In genomic region chr5:37205420-37205819, GRCm38 (mm10) we compare ENCODE assay signal across 20 mouse cellular contexts. TPM values are rescaled to one million over a fixed set of nuclear protein-coding genes. Genes with fewer than 3 reads are reported as not detected.
DNase-seq lines count a peak whose midpoint lies in the region; ATAC-seq and TF ChIP-seq lines count a peak whose summit lies in the region.
"Had no signal": no experiment of that assay in that cellular context is flagged by ENCODE, and none has a peak within 500 bp of the region (broad histone marks: within the 10 kb centered on the region; RNA-seq: fewer than 3 reads in every experiment).

No protein-coding gene starts in this region.

- WGBS in intestine, postnatal 0 days, result 70% methylated on average over 1 of the region's 1 CpGs
- WGBS in intestine, embryonic 16.5 days, result 83% methylated on average over 1 of the region's 1 CpGs
- 82% methylated on average over 1 of the region's 1 CpGs for WGBS in midbrain, postnatal 0 days
- WGBS in midbrain, embryonic 14.5 days, result 93% methylated on average over 1 of the region's 1 CpGs

- H3K9me3 ChIP-seq in intestine, postnatal 0 days (ENCODE audit: control insufficient read depth), result no peaks in the 10 kb centered on the region
- H3K9me3 ChIP-seq in intestine, embryonic 16.5 days (ENCODE audit: control insufficient read depth, low read length), result no peaks in the 10 kb centered on the region
- H3K9me3 ChIP-seq in midbrain, postnatal 0 days (ENCODE audit: low read length), result no peaks in the 10 kb centered on the region; the same call in 1 of the 2 replicates
- H3K9me3 ChIP-seq in midbrain, embryonic 14.5 days (ENCODE audit: control insufficient read depth, low read length), result no peaks in the 10 kb centered on the region
- H3K9me3 ChIP-seq: embryonic facial prominence, embryonic 13.5 days; forebrain, embryonic 12.5 days; heart, embryonic 10.5 days; hindbrain, embryonic 15.5 days; kidney, embryonic 15.5 days; midbrain, embryonic 12.5 days had no signal

- no peak for ATAC-seq in intestine, postnatal 0 days
- no peak for ATAC-seq in intestine, embryonic 16.5 days
- ATAC-seq in midbrain, postnatal 0 days (ENCODE audit: low FRiP score), result no peak
- ATAC-seq in midbrain, embryonic 14.5 days (ENCODE audit: low FRiP score, low TSS enrichment), result no peak

- no peak overlapping the region for H3K4me3 ChIP-seq in intestine, postnatal 0 days (ENCODE audit: low read depth, low read length)
- no peak overlapping the region for H3K4me3 ChIP-seq in intestine, embryonic 16.5 days (ENCODE audit: low read length)
- H3K4me3 ChIP-seq in midbrain, postnatal 0 days (ENCODE audit: low read depth, low read length), result no peak overlapping the region
- H3K4me3 ChIP-seq in midbrain, embryonic 14.5 days (replicated peaks; ENCODE audit: low read depth, low read length), result no peak overlapping the region
- H3K4me3 ChIP-seq: embryonic facial prominence, embryonic 13.5 days; erythroblast, embryonic 14.5 days; forebrain, embryonic 12.5 days; heart, embryonic 10.5 days; hindbrain, embryonic 15.5 days; kidney, embryonic 15.5 days; midbrain, embryonic 12.5 days had no signal

- no peaks in the 10 kb centered on the region for H3K4me1 ChIP-seq in intestine, postnatal 0 days (replicated peaks; ENCODE audit: control insufficient read depth, insufficient read depth, low read length)
- no peaks in the 10 kb centered on the region for H3K4me1 ChIP-seq in intestine, embryonic 16.5 days (ENCODE audit: control insufficient read depth, insufficient read depth, low read length)
- no peaks in the 10 kb centered on the region for H3K4me1 ChIP-seq in midbrain, postnatal 0 days (ENCODE audit: insufficient read depth, low read length)
- no peaks in the 10 kb centered on the region for H3K4me1 ChIP-seq in midbrain, embryonic 14.5 days (ENCODE audit: control insufficient read depth, insufficient read depth, low read length)
- H3K4me1 ChIP-seq: embryonic facial prominence, embryonic 13.5 days; forebrain, embryonic 12.5 days; heart, embryonic 10.5 days; kidney, embryonic 15.5 days; midbrain, embryonic 12.5 days had no signal

- no peaks in the 10 kb centered on the region for H3K27me3 ChIP-seq in intestine, postnatal 0 days (replicated peaks; ENCODE audit: control insufficient read depth, insufficient read depth, low read length)
- no peaks in the 10 kb centered on the region for H3K27me3 ChIP-seq in intestine, embryonic 16.5 days (replicated peaks; ENCODE audit: control insufficient read depth, insufficient read depth, low read length)
- no peaks in the 10 kb centered on the region for H3K27me3 ChIP-seq in midbrain, postnatal 0 days (ENCODE audit: insufficient read depth, low read length)
- H3K27me3 ChIP-seq in midbrain, embryonic 14.5 days (ENCODE audit: control insufficient read depth, insufficient read depth, low read length), result no peaks in the 10 kb centered on the region
- H3K27me3 ChIP-seq: forebrain, embryonic 12.5 days; hindbrain, embryonic 15.5 days; midbrain, embryonic 12.5 days had no signal

- H3K27ac ChIP-seq in intestine, postnatal 0 days (ENCODE audit: low read depth, low read length), result no peak overlapping the region
- H3K27ac ChIP-seq in intestine, embryonic 16.5 days (ENCODE audit: low read length), result no peak overlapping the region
- H3K27ac ChIP-seq in midbrain, postnatal 0 days (ENCODE audit: low read depth, low read length), result no peak overlapping the region
- no peak overlapping the region for H3K27ac ChIP-seq in midbrain, embryonic 14.5 days (replicated peaks; ENCODE audit: low read depth, low read length)
- H3K27ac ChIP-seq: embryonic facial prominence, embryonic 13.5 days; forebrain, embryonic 12.5 days; heart, embryonic 10.5 days; hindbrain, embryonic 15.5 days; kidney, embryonic 15.5 days; midbrain, embryonic 12.5 days had no signal

- H3K9ac ChIP-seq in intestine, postnatal 0 days (ENCODE audit: low read depth, low read length), result no peak overlapping the region
- no peak overlapping the region for H3K9ac ChIP-seq in intestine, embryonic 16.5 days (ENCODE audit: low read depth, low read length)
- no peak overlapping the region for H3K9ac ChIP-seq in midbrain, postnatal 0 days (replicated peaks; ENCODE audit: low read length, poor library complexity, severe bottlenecking)
- H3K9ac ChIP-seq in midbrain, embryonic 14.5 days (replicated peaks; ENCODE audit: low read length), result no peak overlapping the region
- H3K9ac ChIP-seq: embryonic facial prominence, embryonic 13.5 days; forebrain, embryonic 12.5 days; hindbrain, embryonic 15.5 days; kidney, embryonic 15.5 days; midbrain, embryonic 12.5 days had no signal

- no peak overlapping the region for H3K4me2 ChIP-seq in intestine, postnatal 0 days (replicated peaks; ENCODE audit: low read depth)
- no peak overlapping the region for H3K4me2 ChIP-seq in intestine, embryonic 16.5 days (ENCODE audit: low read depth, low read length)
- H3K4me2 ChIP-seq in midbrain, postnatal 0 days (ENCODE audit: low read depth, low read length, poor library complexity, severe bottlenecking), result no peak overlapping the region
- H3K4me2 ChIP-seq in midbrain, embryonic 14.5 days (ENCODE audit: low read length), result no peak overlapping the region
- H3K4me2 ChIP-seq: embryonic facial prominence, embryonic 13.5 days; forebrain, embryonic 12.5 days; hindbrain, embryonic 15.5 days; kidney, embryonic 15.5 days; midbrain, embryonic 12.5 days had no signal

- no peaks in the 10 kb centered on the region for H3K36me3 ChIP-seq in intestine, postnatal 0 days (ENCODE audit: control insufficient read depth, insufficient read depth)
- no peaks in the 10 kb centered on the region for H3K36me3 ChIP-seq in intestine, embryonic 16.5 days (ENCODE audit: control insufficient read depth, insufficient read depth, low read length)
- H3K36me3 ChIP-seq in midbrain, postnatal 0 days (ENCODE audit: insufficient read depth, low read length), result peaks cover 3% of the 10 kb centered on the region; the same call in 1 of the 2 replicates
- H3K36me3 ChIP-seq in midbrain, embryonic 14.5 days (ENCODE audit: control insufficient read depth, insufficient read depth, low read length), result no peaks in the 10 kb centered on the region
- H3K36me3 ChIP-seq: embryonic facial prominence, embryonic 13.5 days; forebrain, embryonic 12.5 days; heart, embryonic 10.5 days; hindbrain, embryonic 15.5 days; kidney, embryonic 15.5 days; midbrain, embryonic 12.5 days had no signal

- TF ChIP-seq CTCF in intestine, postnatal 0 days (IDR thresholded peaks at IDR 0.05; ENCODE audit: low read depth), result peak; percentile 23; the same call in 1 of the 2 replicates
- TF ChIP-seq CTCF in midbrain, postnatal 0 days (IDR thresholded peaks at IDR 0.05), result peak; percentile 19; the same call in 1 of the 2 replicates

- no peak for DNase-seq in midbrain, postnatal 0 days (ENCODE audit: low spot score)
- no peak for DNase-seq in midbrain, embryonic 14.5 days
- peak; percentile 52 for DNase-seq in brain, adult 2 months (ENCODE audit: low read depth, low spot score)
- DNase-seq in heart, adult 9 months (ENCODE audit: low spot score in 2 of 2), result no peak
- DNase-seq in thymus, postnatal 0 days (ENCODE audit: low spot score), result no peak
- DNase-seq: adrenal gland, postnatal 14 days; cerebellum, adult 9-10 months; heart, postnatal 4 days; kidney, adult 11 months; right cerebral cortex, postnatal 14 days had no signal

RNA-seq across cellular contexts. Expression of gene Crmp1, which starts 36.3 kb away (rescaled TPM):
- 8.9 and 11.4 TPM in 2 replicates for polyA plus RNA-seq in intestine, postnatal 0 days (2015; fragmentation: Nextera tagmentation; extraction: Ambion mirVana)
- 25.2 and 26.0 TPM in 2 replicates for polyA plus RNA-seq in intestine, embryonic 16.5 days (2015; fragmentation: Nextera tagmentation; extraction: Ambion mirVana)
- 954 and 1,050 TPM in 2 replicates for total RNA-seq in midbrain, postnatal 0 days (2014; rRNA removed)
- 851 and 872 TPM in 2 replicates for polyA plus RNA-seq in midbrain, postnatal 0 days (2015; fragmentation: Nextera tagmentation; extraction: Ambion mirVana)
- 906 and 957 TPM in 2 replicates for polyA plus RNA-seq in midbrain, embryonic 14.5 days (2014; fragmentation: Nextera tagmentation; extraction: Ambion mirVana)
- polyA plus RNA-seq in thymus, postnatal 0 days (2015; fragmentation: Nextera tagmentation; extraction: Ambion mirVana), result 5.3 and 6.3 TPM in 2 replicates
- total RNA-seq: liver, adult 2 months had no signal
- polyA plus RNA-seq: erythroblast, embryonic 14.5 days; liver, adult 2 months had no signal

Comparison
In these comparisons a context has a peak if more than half of its experiments do, and no peak if none do; other contexts are left out.
1. RNA of gene Crmp1, which starts 36.3 kb away (polyA plus RNA-seq): 906 to 957 TPM in midbrain, embryonic 14.5 days and 851 to 872 TPM in midbrain, postnatal 0 days; 25.2 to 26.0 TPM in intestine, embryonic 16.5 days, 8.9 to 11.4 TPM in intestine, postnatal 0 days and 5.3 to 6.3 TPM in thymus, postnatal 0 days; every median in the first group is over 10 times any median in the second.